Mouse (Mus musculus) frontal cortex, postnatal 14 days (tissue): ENCODE measurements around the gene Rnps1.

Experiments used
- DNase-seq, 2 experiments: peaks; one replicate each; pipeline ENCODE4 v3.0.0; 2022; ENCODE audit warnings: low spot score in 2 of 2

The Rnps1 gene

DNA sequence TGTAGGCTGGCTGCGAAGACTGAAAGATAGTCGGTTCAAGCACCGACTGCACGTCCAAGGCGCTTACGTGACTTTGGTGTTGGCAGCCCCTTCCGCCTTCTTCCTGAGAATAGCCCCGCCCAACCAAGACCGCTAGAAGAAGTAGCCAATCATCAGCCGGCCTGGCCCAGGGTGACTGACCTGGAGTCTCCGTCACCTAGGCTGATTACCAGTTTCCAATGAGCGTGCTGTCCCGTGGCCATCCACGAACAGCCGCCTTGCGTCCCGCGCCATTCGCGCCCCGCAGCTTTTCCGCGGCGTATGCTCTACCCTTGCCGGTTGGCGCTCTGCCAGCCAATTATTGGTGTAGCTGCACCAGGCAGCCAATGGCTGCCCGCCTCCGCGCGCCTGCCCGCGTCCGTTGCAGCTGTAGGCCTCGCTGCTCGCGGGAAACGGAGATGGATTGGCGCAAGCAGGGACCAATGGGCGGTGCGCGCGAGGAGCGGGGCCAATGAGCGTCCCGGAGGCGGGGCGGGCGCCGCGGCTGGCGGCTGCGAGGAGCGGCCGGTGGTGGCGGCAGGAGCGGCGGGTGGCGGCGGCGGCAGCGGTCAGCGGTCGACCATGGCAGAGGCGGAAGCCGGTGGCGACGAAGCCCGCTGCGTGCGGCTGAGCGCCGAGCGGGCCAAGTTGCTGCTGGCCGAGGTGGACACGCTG, 55.7 kb downstream of the Rnps1 start, which contains the start of the genes E4f1 and Pgp:
TSS of gene E4f1 (minus strand) at position 404 of the 693 bp plus-strand sequence.
TSS of gene Pgp (plus strand) at position 483 of the 693 bp plus-strand sequence.
- DNase-seq, result peak; percentile 98 to 99

DNA sequence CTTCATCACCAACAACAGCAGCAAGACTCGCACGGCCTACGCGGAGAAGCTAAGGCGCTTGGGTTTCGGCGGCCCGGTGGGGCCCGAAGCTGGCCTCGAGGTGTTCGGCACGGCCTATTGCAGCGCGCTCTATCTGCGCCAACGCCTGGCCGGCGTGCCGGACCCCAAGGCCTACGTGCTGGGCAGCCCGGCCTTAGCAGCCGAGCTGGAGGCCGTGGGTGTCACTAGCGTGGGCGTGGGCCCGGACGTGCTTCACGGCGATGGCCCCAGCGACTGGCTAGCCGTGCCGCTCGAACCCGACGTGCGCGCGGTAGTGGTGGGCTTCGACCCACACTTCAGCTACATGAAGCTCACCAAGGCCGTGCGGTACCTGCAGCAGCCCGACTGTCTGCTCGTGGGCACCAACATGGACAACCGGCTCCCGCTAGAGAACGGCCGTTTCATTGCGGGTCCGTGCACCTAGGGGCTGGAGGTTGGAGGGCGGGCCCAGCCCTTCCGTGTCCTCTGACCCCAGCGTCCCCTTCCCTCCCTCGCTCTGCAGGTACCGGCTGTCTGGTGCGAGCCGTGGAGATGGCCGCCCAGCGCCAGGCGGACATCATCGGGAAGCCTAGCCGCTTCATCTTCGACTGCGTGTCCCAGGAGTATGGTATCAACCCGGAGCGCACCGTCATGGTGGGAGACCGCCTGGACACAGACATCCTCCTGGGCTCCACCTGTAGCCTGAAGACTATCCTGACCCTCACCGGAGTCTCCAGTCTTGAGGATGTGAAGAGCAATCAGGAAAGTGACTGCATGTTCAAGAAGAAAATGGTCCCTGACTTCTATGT, 56.5 kb downstream of the Rnps1 start:
- DNase-seq, result peak; percentile 46 to 49

DNA sequence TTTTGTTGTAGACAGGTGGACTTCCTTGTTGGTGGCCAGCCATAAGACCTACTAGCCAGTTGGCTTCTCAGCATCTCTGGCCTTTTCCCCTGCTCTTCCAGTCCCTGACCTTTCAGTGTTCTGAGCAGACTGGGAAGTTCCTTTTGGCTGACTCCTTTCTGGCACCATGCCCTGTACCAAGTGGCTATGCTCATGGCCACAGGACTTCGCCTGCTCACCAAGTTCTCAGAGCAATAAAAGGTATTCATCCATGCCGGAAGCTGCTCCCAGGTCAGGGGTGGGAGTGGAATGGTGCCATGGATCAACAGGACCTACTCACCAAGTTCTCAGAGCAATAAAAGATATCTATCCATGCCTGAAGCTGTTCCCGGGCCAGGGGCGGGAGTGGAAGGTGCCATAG, 58.1 kb downstream of the Rnps1 start:
- DNase-seq, result peak in 1 of 2 experiments; percentile 34

DNA sequence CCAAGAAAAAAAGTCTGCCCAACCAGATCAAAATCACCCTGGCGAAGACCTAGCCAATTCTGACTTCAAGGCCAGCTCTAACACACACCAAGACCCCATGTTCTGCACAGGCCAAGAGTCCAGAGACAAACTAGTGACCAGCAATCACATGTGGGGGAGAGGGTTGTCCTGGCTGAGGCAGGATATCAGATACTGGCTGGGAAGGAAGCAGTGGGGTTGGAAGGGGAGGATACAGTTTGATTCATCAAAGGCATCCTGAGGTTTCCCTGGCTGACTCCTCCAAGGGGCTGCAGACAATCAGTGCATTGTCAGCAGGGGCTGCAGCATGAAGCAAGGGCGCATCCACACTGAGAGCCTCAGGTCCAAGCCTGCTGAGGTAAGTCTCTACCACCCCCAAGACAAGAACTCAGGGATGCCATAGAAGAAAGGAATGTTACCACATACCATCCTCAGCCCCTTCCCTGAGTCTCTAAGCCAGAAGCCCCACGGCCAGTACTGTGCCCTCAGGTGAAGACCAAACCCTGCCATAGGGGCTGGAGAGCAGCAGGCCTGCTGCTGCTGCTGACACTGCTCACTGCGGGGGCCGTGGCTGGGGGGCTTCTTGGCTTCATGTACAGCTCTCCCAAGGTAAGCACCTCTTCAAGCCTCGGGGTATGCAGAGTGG, 59.4 kb downstream of the Rnps1 start, which contains the start of gene Bricd5:
TSS of gene Bricd5 (plus strand) at position 273 of the 664 bp plus-strand sequence.
- DNase-seq, result no peak

DNA sequence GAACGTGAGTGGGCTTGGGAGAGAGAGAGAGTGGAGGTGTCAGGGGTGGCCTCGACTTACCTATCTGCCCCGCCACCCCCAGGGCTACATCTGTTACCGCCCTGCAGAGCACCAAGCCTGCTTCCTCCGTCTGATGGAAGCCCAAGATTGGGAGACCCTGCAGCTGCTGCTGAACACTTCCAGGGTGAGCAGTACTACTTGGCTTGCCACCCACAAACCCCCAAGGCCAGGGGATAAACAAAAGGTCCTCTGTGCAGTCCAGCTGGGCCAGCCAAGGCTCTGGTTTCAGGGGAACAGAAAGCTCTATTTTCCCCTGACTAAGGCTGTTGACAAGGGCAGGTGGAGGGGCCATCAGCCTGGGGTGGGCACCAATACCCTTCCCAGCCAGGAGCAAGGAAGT, 60.2 kb downstream of the Rnps1 start:
- DNase-seq, result peak; percentile 34 to 64
